Mouse (Mus musculus): Measurements from ENCODE around the gene Pcbp2. TPM values are rescaled to one million over a fixed set of nuclear protein-coding genes. Genes with fewer than 3 reads are reported as not detected.

The Pcbp2 gene
- polyA plus RNA-seq, 1 experiment from 2014 or later, result 68.4 TPM

GRCm38 (mm10) chr15:102451666-102452430 lies 18.5 kb upstream of the Pcbp2 start:
- Histone ChIP-seq H3K4me1 (ENCODE audit: insufficient read depth) (no peaks in the 10 kb centered on the region), H3K9me3 (ENCODE audit: low read length) (no peaks in the 10 kb centered on the region), H3K27me3 (ENCODE audit: insufficient read depth, low read length) (no peaks in the 10 kb centered on the region), H3K4me3 (ENCODE audit: low read depth, low read length) (no peak overlapping the region), H3K27ac (ENCODE audit: low read depth) (no peak overlapping the region), H3K4me2 (ENCODE audit: low read depth, low read length) (no peak overlapping the region), H3K9ac (replicated peaks) (no peak overlapping the region), H3K36me3 (replicated peaks; ENCODE audit: insufficient read depth, low read length) (no peaks in the 10 kb centered on the region)
- ATAC-seq (no peak), DNase-seq (no peak)
- TF ChIP-seq CTCF (IDR thresholded peaks at IDR 0.05; ENCODE audit: low read depth) (no peak), EP300 (IDR thresholded peaks at IDR 0.05; ENCODE audit: low read depth) (no peak)
- WGBS (ENCODE audit: insufficient replicate concordance), result 82% methylated on average over 26 of the region's 26 CpGs

- peak; percentile 79 for TF ChIP-seq CTCF (IDR thresholded peaks at IDR 0.05; ENCODE audit: low read depth)
- TF ChIP-seq EP300 (IDR thresholded peaks at IDR 0.05; ENCODE audit: low read depth), result no peak
- WGBS (ENCODE audit: insufficient replicate concordance), result 53% methylated on average over 6 of the region's 6 CpGs
- peaks cover 27% of the 10 kb centered on the region for H3K4me1 ChIP-seq (ENCODE audit: insufficient read depth)
- DNase-seq (peak; percentile 66), ATAC-seq (no peak)
- H3K4me3 ChIP-seq (ENCODE audit: low read depth, low read length), result no peak overlapping the region
- no peak overlapping the region for H3K9ac ChIP-seq (replicated peaks)
- H3K27ac ChIP-seq (ENCODE audit: low read depth), result no peak overlapping the region
- no peaks in the 10 kb centered on the region for H3K36me3 ChIP-seq (replicated peaks; ENCODE audit: insufficient read depth, low read length)
- H3K27me3 ChIP-seq (ENCODE audit: insufficient read depth, low read length), result no peaks in the 10 kb centered on the region
- H3K9me3 ChIP-seq (ENCODE audit: low read length), result no peaks in the 10 kb centered on the region
- H3K4me2 ChIP-seq (ENCODE audit: low read depth, low read length), result no peak overlapping the region
Observed at GRCm38 (mm10) chr15:102455993-102456392, 14.3 kb upstream of the Pcbp2 start.

- ATAC-seq, result peak; percentile 3; the same call in 1 of the 2 replicates
- DNase-seq, result peak; percentile 17
- H3K4me1 ChIP-seq (ENCODE audit: insufficient read depth), result peaks cover 34% of the 10 kb centered on the region
Observed at GRCm38 (mm10) chr15:102458050-102458736, 12.1 kb upstream of the Pcbp2 start.

GRCm38 (mm10) chr15:102458904-102459317 lies 11.4 kb upstream of the Pcbp2 start, which contains the start of gene Prr13:
TSS of gene Prr13 (plus strand) at chr15:102459028.
- Histone ChIP-seq H3K27me3 (ENCODE audit: insufficient read depth, low read length) (no peaks in the 10 kb centered on the region), H3K9ac (replicated peaks) (peak within 1 kb of the TSS; percentile 64), H3K27ac (ENCODE audit: low read depth) (peak within 1 kb of the TSS; percentile 80), H3K9me3 (ENCODE audit: low read length) (no peaks in the 10 kb centered on the region), H3K36me3 (replicated peaks; ENCODE audit: insufficient read depth, low read length) (peaks cover 19% of the 10 kb centered on the region), H3K4me1 (ENCODE audit: insufficient read depth) (peaks cover 34% of the 10 kb centered on the region), H3K4me2 (ENCODE audit: low read depth, low read length) (peak within 1 kb of the TSS; percentile 90), H3K4me3 (ENCODE audit: low read depth, low read length) (peak within 1 kb of the TSS; percentile 59)
- ATAC-seq (peak; percentile 88), DNase-seq (peak; percentile 92)
- TF ChIP-seq CTCF (IDR thresholded peaks at IDR 0.05; ENCODE audit: low read depth) (peak; percentile 86), EP300 (IDR thresholded peaks at IDR 0.05; ENCODE audit: low read depth) (peak; percentile 56; the same call in 1 of the 2 replicates)
- WGBS (ENCODE audit: insufficient replicate concordance), result under 1% methylated on average over 19 of the region's 19 CpGs

More at GRCm38 (mm10) chr15:102458050-102458736, 12.1 kb upstream of the Pcbp2 start:
- no peaks in the 10 kb centered on the region for H3K9me3 ChIP-seq (ENCODE audit: low read length)
- H3K36me3 ChIP-seq (replicated peaks; ENCODE audit: insufficient read depth, low read length), result peaks cover 12% of the 10 kb centered on the region
- H3K4me2 ChIP-seq (ENCODE audit: low read depth, low read length), result peak overlapping the region; percentile 90
- no peaks in the 10 kb centered on the region for H3K27me3 ChIP-seq (ENCODE audit: insufficient read depth, low read length)
- peak overlapping the region; percentile 44; the same call in 1 of the 2 replicates for H3K9ac ChIP-seq (replicated peaks)
- H3K27ac ChIP-seq (ENCODE audit: low read depth), result peak overlapping the region; percentile 80
- H3K4me3 ChIP-seq (ENCODE audit: low read depth, low read length), result peak overlapping the region; percentile 59
- no peak for TF ChIP-seq CTCF (IDR thresholded peaks at IDR 0.05; ENCODE audit: low read depth)
- TF ChIP-seq EP300 (IDR thresholded peaks at IDR 0.05; ENCODE audit: low read depth), result no peak; the same call in 1 of the 2 replicates
- 41% methylated on average over 5 of the region's 5 CpGs for WGBS (ENCODE audit: insufficient replicate concordance)

- peak; percentile 15 for DNase-seq
- peak overlapping the region; percentile 90 for H3K4me2 ChIP-seq (ENCODE audit: low read depth, low read length)
Observed at GRCm38 (mm10) chr15:102459381-102459780, 11.0 kb upstream of the Pcbp2 start.

GRCm38 (mm10) chr15:102459847-102460246 lies 10.5 kb upstream of the Pcbp2 start:
- DNase-seq, result peak; percentile 43
- peaks cover 22% of the 10 kb centered on the region for H3K36me3 ChIP-seq (replicated peaks; ENCODE audit: insufficient read depth, low read length)
- no peak; the same call in 1 of the 2 replicates for TF ChIP-seq EP300 (IDR thresholded peaks at IDR 0.05; ENCODE audit: low read depth)
- no peak for TF ChIP-seq CTCF (IDR thresholded peaks at IDR 0.05; ENCODE audit: low read depth)
- H3K27me3 ChIP-seq (ENCODE audit: insufficient read depth, low read length), result no peaks in the 10 kb centered on the region
- peak overlapping the region; percentile 80 for H3K27ac ChIP-seq (ENCODE audit: low read depth)
- no peaks in the 10 kb centered on the region for H3K9me3 ChIP-seq (ENCODE audit: low read length)
- ATAC-seq, result peak; percentile 39
- H3K4me1 ChIP-seq (ENCODE audit: insufficient read depth), result peaks cover 34% of the 10 kb centered on the region
- peak overlapping the region; percentile 59 for H3K4me3 ChIP-seq (ENCODE audit: low read depth, low read length)
- WGBS (ENCODE audit: insufficient replicate concordance), result 26% methylated on average over 5 of the region's 5 CpGs
- peak overlapping the region; percentile 90 for H3K4me2 ChIP-seq (ENCODE audit: low read depth, low read length)
- peak overlapping the region; percentile 64 for H3K9ac ChIP-seq (replicated peaks)

More at GRCm38 (mm10) chr15:102459381-102459780, 11.0 kb upstream of the Pcbp2 start:
- Histone ChIP-seq H3K27me3 (ENCODE audit: insufficient read depth, low read length) (no peaks in the 10 kb centered on the region), H3K4me1 (ENCODE audit: insufficient read depth) (peaks cover 34% of the 10 kb centered on the region), H3K9me3 (ENCODE audit: low read length) (no peaks in the 10 kb centered on the region), H3K27ac (ENCODE audit: low read depth) (peak overlapping the region; percentile 80), H3K9ac (replicated peaks) (peak overlapping the region; percentile 64), H3K4me3 (ENCODE audit: low read depth, low read length) (peak overlapping the region; percentile 59), H3K36me3 (replicated peaks; ENCODE audit: insufficient read depth, low read length) (peaks cover 22% of the 10 kb centered on the region)
- TF ChIP-seq CTCF (IDR thresholded peaks at IDR 0.05; ENCODE audit: low read depth) (no peak), EP300 (IDR thresholded peaks at IDR 0.05; ENCODE audit: low read depth) (no peak)
- WGBS (ENCODE audit: insufficient replicate concordance), result 20% methylated on average over 6 of the region's 6 CpGs
- no peak for ATAC-seq

All from liver, postnatal 0 days (tissue).